Mouse (Mus musculus): Measurements from ENCODE around the gene Abhd2. TPM values are rescaled to one million over a fixed set of nuclear protein-coding genes. Genes with fewer than 3 reads are reported as not detected.
A peak's percentile ranks its signal among the peaks of the same experiment; 100 is the strongest.

The Abhd2 gene
- total RNA-seq, 2 experiments from 2014 or later, result 24.7 to 27.2 TPM

GRCm38 (mm10) chr7:79386422-79387133 is 113.6 kb downstream of the Abhd2 start, which contains the start of gene Rlbp1:
TSS of gene Rlbp1 (minus strand) at chr7:79387048.
- DNase-seq, result no peak

GRCm38 (mm10) chr7:79387140-79387539 is 114.1 kb downstream of the Abhd2 start:
- DNase-seq, result no peak

- no peak for DNase-seq
Observed at GRCm38 (mm10) chr7:79387991-79388390, 115.0 kb downstream of the Abhd2 start.

- no peak for DNase-seq
Observed at GRCm38 (mm10) chr7:79388671-79389206, 115.7 kb downstream of the Abhd2 start.

GRCm38 (mm10) chr7:79390141-79390708 is 117.2 kb downstream of the Abhd2 start:
- DNase-seq, result no peak

- no peak for DNase-seq
Observed at GRCm38 (mm10) chr7:79391471-79391870, 118.5 kb downstream of the Abhd2 start.

- peak; percentile 97 for DNase-seq
Observed at GRCm38 (mm10) chr7:79391883-79392649, 119.1 kb downstream of the Abhd2 start, which contains the start of gene Fanci. TSS of gene Fanci (plus strand) at chr7:79391929.

- no peak for DNase-seq
Observed at GRCm38 (mm10) chr7:79392860-79393513, 120.0 kb downstream of the Abhd2 start.

- no peak for DNase-seq
Observed at GRCm38 (mm10) chr7:79393924-79394323, 120.9 kb downstream of the Abhd2 start.

- no peak for DNase-seq
Observed at GRCm38 (mm10) chr7:79394666-79395065, 121.7 kb downstream of the Abhd2 start.

GRCm38 (mm10) chr7:79395186-79395585 is 122.2 kb downstream of the Abhd2 start:
- no peak for DNase-seq

- DNase-seq, result no peak
Observed at GRCm38 (mm10) chr7:79397446-79397963, 124.5 kb downstream of the Abhd2 start.

- no peak for DNase-seq
Observed at GRCm38 (mm10) chr7:79398426-79398825, 125.4 kb downstream of the Abhd2 start.

- no peak for DNase-seq
Observed at GRCm38 (mm10) chr7:79398971-79399370, 126.0 kb downstream of the Abhd2 start.

GRCm38 (mm10) chr7:79400296-79400695 is 127.3 kb downstream of the Abhd2 start:
- DNase-seq, result no peak

- DNase-seq, result no peak
Observed at GRCm38 (mm10) chr7:79414449-79415375, 141.7 kb downstream of the Abhd2 start.

Other genes with a start within 250 kb of the Abhd2 start
- gene Acan, start 219.7 kb upstream of the Abhd2 start, total RNA-seq (2021), result 1 to 10 TPM; 4.1 to 4.2 TPM
- gene Hapln3, start 142.2 kb upstream of the Abhd2 start, total RNA-seq (2021), result 1 to 10 TPM in 1 of 2 experiments, under 1 TPM in 1; 0.92 to 1.3 TPM
- gene Mfge8, start 124.1 kb upstream of the Abhd2 start, total RNA-seq (2021), result 100 to 1,000 TPM; 177 to 178 TPM
- not detected for gene Rlbp1, start 113.8 kb downstream of the Abhd2 start, total RNA-seq (2021)
- gene Fanci, start 118.7 kb downstream of the Abhd2 start, total RNA-seq (2021), result 1 to 10 TPM; 7.0 to 8.1 TPM
- gene Polg, start 193.2 kb downstream of the Abhd2 start, total RNA-seq (2021), result 10 to 100 TPM; 55.9 to 61.3 TPM